Mouse (Mus musculus) heart, adult 10 weeks (tissue): ENCODE data around the gene Cnst. TPM values are rescaled to one million over a fixed set of nuclear protein-coding genes. Genes with fewer than 3 reads are reported as not detected.

Source experiments
- polyA plus RNA-seq: library from polyadenylated mRNA; stranded (reverse); fragments of 350-450 nt; fragmentation: Illumina TruSeq; extraction: RNeasy Lipid Tissue Mini Kit (QIAGEN cat#74804); gene quantifications from one replicate; pipeline ENCODE4 v1.2.3, GENCODE M21; 2014; ENCODE audit warnings: low read depth, low replicate concordance

Gene Cnst
- polyA plus RNA-seq: 38.3 TPM

DNA sequence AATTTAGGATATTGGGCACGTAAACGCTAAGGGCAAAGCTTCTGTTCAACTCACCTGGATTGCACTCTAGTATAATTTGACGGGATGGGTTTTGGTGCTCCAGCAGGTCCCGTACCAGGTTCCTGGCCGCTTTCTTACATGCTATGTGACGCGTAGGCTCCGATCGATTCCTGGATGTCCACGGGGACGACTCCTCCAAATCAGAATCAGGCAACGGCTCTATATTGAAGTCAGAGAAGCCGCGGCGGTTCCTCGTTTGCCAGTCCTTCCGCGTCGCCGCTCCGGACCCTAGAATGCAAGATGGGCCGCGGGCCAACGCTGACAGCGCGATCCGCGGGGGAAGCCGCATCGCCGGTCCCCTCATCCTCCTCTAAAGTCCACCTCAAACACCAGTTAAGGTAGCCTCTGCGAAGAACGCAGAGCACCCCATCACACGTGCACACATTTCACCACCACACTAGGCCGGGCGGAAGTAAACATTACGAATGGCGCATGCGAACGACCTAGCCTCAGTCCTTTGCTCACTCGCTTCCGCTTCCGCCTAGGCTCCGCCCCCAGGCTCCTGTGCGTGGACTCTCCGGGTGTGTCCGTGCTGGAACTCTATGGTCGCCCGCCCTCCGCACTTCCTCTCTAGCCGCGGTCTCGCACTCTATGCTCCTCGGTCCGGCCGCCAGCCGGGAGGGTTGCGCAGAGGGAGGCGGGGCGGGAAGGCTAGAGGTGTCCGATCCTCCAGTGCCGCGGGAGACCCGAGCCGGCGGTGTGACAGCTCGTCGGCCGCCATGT, at the start of gene Cnst, which contains the start of gene Tfb2m:
Gene Cnst (plus strand): TSS at position 603 of the 783 bp plus-strand sequence.
Gene Tfb2m (minus strand): TSS at position 500 of the 783 bp plus-strand sequence.

DNA sequence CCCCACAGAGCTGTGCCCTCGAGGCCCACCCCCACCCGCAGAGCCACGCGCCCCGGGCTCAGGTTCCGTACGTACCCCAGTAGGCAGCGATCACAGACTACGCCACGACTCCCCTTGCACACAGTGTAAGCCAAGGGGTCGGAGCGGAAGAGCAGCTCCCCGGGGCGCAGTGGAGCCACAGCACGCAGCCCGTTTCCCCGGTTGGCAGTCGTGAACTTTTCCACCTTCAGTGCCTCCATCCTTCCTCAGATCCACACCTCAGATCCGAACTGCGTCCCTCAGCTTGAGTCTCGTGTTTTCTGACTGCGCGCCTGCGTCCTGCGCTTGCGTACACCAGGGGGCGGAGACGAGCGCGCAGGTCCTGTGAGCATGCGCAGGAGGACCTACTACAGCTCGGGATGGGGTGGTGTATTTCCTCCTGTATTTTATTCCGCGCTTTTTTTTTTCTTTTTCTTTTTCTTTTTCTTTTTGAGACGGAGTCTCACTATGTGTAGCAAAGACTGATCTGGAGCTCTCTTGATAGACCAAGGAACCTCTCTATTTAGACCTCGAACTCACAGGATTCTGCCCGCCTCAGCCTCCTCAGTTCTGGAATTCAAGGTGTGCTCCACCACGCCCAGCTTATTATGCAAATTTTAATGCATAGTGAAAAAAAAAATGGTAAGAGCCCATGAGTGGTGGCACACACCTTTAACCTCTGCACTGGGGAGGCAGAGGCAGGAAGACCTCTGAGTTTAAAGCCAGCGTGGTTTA, 28.3 kb upstream of the Cnst start, which contains the start of gene Smyd3:
Gene Smyd3 (minus strand): TSS at position 329 of the 753 bp plus-strand sequence.

DNA sequence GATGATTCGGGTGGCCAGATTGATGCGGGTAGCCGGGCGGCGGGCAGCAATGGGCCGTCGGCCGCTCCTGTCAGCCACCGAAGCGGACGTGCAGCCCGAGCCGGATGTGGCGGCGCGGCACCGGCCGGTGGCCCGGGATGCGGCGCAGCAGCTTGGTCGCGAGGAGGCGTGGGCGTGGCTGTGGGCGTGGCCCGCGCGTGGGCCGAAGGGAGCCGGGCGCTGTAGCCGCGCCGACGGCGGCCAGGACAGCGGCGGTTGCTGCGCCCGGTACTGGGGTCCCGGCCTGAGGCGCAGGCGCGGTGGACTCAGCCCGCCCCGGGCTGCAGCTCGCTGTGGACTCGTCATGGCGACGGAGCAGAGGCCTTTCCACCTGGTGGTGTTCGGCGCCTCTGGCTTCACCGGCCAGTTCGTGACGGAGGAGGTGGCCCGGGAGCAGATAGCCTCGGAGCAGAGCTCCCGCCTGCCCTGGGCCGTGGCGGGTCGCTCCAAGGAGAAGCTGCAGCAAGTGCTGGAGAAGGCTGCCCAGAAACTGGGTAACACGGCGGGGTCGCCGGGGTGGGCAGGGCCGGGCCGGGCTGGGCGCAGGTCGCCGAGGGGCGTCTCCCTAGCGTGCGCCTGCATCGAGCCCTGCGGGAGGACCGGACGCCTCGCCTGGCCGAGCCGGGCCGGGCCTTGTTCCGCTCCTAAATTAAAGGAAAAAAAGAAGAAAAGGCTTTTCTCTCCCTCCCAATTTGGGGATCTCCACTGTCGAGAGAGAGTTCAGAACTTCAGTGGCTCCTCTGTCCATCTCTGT, 122.0 kb downstream of the Cnst start, which contains the start of gene Sccpdh:
Gene Sccpdh (plus strand): TSS at position 198 of the 793 bp plus-strand sequence.

Other genes with a start within 250 kb of the Cnst start
- 4.6 TPM for gene Smyd3, start 28.3 kb upstream of the Cnst start, polyA plus RNA-seq
- gene Tfb2m, start 103 bp upstream of the Cnst start, polyA plus RNA-seq: 67.9 TPM
- 56.8 TPM for gene Sccpdh, start 121.8 kb downstream of the Cnst start, polyA plus RNA-seq
- gene Kif28, start 198.9 kb downstream of the Cnst start, polyA plus RNA-seq: 0.94 TPM